Mouse (Mus musculus) heart, postnatal 10 days (tissue): ENCODE results near the gene Epop. TPM values are rescaled to one million over a fixed set of nuclear protein-coding genes. Genes with fewer than 3 reads are reported as not detected.
A peak's percentile ranks its signal among the peaks of the same experiment; 100 is the strongest.

Source experiments
- DNase-seq, 2 experiments: peaks; one replicate each; pipeline ENCODE4 v3.0.0; 2021
- intact Hi-C: fragments of 180-260 bp; cut with DNase I; formaldehyde crosslinking; loops from one replicate; pipeline ENCODE4 v1.15.1; 2025
- microRNA-seq, 2 experiments: library from miRNA; unstranded; fragments of <30 nt; microRNA quantifications; one replicate each; pipeline ENCODE4 v1.2.0; 2022
- total RNA-seq, 2 experiments: library from RNA; stranded (reverse); gene quantifications; 2 replicates each; pipeline ENCODE4 v1.2.3; 2021

Epop gene
- total RNA-seq, 2 experiments from 2014 or later: 0.57 to 1.0 TPM

DNA sequence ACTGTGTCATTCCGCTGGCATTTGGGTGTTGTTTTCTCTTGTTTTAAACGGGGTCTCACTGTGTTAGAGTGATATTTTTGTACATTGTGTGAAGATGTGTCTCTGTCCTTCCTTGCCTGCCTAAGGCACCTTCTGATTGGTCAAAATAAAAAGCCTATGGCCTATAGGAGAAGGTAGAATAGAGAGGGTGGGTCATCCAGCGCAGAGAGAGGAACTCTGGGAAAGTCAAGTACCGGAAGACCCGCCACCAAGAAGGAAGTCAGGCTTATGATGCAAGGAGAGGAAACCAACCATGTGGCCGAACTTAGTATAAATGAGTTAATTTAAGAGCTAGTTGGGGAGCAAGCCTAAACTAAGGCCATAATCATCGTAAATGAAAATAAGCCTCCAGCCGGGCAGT is 30.4 kb downstream of the Epop start:
- intact Hi-C loops: no loop called here
- DNase-seq: no peak

DNA sequence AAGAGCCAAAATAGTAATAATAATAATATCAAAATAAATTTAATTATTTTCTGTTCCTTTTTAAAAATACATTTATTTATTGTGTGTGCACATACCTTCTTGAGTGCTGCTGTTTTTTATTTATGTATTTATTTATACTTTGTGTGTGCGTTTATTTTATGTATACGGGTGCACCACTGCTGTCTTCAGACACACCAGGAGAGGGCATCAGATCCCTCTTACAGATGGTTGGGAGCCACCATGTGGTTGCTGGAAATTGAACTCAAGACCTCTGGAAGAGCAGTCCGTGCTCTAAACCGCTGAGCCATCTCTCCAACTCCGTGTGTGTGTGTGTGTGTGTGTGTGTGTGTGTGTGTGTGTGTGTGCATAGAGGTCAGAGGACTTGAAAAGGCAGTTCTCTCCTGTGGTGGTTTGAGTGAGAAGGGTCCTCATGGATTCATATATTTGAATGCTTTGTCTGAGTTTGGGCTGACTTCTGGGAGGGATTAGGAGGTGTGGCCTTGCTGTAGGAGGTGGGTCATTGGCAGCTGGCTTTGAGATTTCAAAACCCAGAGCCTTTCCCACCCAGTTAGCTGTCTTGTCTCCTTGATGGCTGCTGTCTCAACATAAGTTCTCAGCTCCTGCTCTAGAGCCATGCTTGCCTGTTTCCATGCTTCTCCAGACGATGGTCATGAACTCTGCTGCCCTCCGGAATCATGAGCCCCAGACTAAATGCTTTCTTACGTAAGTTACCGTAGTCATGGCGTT is 31.4 kb downstream of the Epop start:
- intact Hi-C loops: no loop called here
- no peak for DNase-seq

DNA sequence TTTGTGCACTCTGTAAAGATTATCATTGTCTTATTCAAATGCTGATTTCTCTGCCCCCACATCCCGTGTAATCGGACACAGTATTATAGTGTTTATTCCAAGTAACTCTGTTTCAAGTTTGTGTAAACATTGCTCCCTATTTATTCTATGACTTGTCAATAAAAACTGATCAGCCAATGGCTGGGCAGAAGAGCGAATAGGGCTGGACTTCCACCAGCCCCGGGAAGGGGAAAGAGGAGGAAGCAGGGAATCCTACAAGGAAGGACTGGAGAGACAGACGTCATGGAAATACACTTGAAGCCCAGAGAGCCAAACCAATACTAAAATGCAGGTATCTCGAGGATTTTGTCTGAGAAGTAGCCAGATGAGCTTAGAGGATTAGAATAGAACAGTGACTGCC is 35.4 kb downstream of the Epop start:
- peak; percentile 17 to 38 for DNase-seq
- intact Hi-C loops: no loop called here

DNA sequence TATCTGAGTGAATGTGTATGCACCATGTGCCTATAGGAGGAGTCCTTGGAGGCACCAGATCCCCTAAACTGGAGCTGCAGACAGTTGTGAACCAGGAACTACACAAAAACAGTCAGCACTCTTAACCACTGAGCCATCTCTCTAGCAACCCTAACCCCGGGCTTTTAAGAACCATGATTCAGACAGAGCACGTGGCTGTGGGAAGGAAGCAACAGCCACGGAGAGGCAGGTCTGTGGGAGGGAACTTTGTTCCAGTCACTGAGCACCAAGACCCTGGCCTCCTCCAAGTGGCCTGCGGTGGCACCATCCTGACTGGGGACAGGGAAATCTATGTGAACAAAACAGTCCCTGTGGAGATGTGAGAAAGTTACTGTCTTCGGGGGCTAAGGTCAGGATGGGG is 37.6 kb downstream of the Epop start:
- intact Hi-C loops: no loop called here
- DNase-seq: no peak

DNA sequence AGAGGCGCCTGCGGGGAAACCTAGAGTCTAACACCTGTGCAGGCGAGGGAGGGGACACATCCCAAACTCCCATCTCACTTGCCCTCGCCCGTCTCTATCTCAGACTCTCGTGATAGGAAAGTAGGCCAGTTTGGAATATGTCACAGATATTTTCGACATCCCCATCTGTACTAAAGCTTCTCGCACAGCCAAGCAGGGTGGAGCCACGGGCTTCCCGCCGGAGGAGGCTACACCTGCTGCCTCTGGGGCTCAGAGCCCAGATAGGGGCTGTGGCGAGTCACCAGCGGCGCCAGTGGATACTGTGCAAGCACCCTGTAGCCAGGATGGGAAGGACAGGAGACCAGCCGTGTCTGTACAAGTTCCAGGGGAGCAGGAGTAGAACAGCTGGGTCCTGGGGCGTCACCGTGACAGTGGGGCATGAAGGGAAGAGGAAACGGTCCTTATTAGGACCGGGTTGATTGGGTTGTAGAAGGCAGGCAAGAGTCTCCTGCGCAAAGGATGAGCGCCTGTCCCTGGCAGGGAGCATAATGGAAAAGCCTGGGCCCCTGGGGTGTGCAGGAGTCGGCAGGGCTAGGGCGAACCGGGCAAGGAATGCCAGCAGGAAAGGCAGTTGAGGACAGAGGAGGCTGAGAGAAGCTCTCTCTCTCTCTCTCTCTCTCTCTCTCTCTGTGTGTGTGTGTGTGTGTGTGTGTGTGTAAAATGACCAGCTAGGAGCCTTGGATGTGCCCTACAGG is 39.1 kb downstream of the Epop start:
- no peak for DNase-seq
- intact Hi-C loops: no loop called here

DNA sequence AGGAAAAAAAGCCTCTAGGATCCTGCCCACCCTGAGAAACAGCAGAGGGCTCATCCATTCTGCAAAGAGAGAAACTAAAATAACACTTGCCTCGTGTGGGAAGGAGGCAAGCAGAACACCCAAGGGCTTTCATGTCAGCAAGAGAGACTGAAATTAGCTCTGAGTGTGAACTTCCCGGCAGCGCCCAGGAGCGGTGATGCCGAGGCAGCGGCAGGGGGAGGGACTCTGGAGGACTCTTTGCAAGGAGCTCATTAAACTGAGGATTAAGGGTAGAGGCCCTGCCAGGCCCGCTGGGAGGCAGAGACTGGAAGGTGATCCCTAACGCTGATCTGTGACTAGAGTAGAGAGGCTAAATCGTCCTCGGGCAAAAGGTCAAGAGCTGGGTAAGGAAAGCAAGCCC is 40.3 kb downstream of the Epop start:
- DNase-seq: no peak
- intact Hi-C loops: no loop called here

DNA sequence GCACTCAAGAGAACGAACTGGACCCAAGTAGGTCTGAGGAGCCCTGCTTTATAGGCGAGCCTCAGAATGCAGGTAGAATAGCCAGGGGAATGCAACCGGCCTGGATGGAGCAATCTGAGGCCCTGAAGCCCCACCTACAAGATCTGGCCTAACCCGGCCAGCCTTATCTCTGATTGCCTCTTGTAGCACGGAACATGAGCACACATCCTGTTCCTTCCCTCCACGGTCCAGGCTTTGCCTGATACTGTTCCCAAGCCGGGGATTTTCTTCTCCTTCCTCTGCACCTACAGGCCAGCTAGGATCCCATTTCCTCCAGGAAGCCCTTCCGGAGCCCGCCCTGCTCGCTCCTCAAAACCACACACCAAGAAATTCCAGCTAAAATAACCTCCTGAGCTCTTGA is 43.6 kb downstream of the Epop start:
- DNase-seq: peak; percentile 38 to 50
- intact Hi-C loops: no loop called here

DNA sequence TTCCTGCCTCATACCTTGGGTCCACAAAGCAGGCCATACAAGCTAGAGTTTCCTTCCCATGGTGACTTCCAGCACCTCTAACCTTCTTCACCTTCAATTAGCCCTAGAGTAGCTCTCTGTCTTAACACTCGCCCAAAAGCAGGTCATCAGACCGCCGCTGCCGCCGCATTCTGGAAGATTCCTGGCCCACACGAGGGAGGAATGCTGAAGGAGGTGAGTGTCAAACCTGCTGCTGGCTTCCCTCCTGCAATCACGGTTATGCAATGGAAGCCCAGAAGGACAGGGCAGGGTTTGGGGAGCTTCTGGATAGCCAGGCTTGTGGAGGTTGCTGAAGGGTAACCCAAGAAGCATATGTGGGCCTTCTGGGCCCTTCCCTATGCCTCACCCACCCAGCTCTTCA is 45.0 kb downstream of the Epop start:
- no peak for DNase-seq
- intact Hi-C loops: no loop called here

DNA sequence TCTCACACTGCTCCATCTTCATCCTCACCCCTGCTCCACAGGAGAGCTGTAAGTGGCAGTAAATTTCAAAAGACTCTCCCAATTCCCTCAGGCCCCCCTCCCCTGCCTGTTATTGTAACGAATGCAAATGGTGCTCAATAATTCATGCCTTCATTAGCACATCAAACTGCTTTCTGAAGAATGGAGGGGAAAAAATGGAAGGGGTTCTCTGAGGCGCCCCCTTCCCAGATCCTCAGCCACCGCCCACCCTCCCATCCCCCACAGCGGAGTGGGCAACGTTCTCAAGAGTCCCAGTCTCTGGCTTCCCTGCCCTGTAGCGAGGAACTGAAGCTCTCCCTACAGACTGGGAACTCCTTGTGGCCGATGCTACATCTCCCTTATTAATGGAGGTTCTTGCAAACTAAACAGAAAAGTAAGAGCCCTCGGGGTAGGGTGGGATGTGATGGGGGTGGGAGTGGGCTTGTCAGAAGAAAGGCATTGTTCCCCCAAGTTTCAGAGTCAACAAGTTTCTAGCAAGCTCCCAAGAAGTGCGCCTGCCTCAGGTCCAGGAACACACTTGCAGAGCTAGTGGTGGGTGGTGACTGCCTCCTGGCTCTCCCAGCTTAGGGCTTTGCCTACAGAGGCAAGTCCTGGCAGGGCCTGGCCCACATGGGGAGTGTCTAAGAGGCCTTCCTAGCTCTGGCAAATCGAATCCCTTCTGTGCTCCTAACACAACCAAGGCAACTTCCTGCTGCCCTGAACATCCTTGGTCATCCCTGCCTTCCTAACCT is 50.2 kb downstream of the Epop start:
- no peak for DNase-seq
- intact Hi-C loops: loop anchor here (5.0 kb wide), 2 partner anchors 38 to 47 kb away; no protein-coding TSS in a partner anchor

DNA sequence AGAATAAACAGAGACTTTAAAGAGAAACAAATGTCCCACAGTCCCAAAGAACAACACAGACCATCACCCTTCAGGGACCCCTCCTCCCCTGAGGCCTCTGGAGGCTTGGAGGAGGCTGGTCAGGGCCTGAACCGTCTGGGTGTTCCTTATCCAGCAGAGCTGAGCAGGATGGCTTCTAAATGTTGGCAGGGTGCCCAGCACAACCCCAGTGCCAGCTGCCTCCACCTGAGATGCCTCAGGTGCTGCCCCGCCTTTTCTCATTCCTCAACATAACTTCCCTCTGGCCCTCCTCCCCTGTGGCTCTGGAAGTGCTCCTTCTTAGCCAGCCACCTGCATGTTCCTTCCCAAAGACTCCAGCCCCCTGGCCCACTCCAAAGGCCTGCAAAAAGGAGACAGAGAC is 51.2 kb downstream of the Epop start:
- no peak for DNase-seq

More for the DNA sequence above, 51.2 kb downstream of the Epop start:
- intact Hi-C loops: loop anchor here (5.0 kb wide), 2 partner anchors 39 to 46 kb away; no protein-coding TSS in a partner anchor

Small RNA genes lying within 50 kb of the gene (microRNA-seq; reads per million reads assigned to microRNA genes)
- gene Gm24158 (0 reads per million in 2 experiments), gene Mir6927 (0.24 to 0.35 reads per million in 2 experiments)

Other genes starting within 250 kb of the Epop start
- gene Arhgap23, start 214.2 kb downstream of the Epop start, total RNA-seq: 10 to 100 TPM; 34.4 to 34.7 TPM
- gene 4933428G20Rik, start 129.4 kb downstream of the Epop start, total RNA-seq: not detected
- gene Srcin1, start 53.5 kb downstream of the Epop start, total RNA-seq: under 1 TPM; 0.19 to 0.20 TPM
- 10 to 100 TPM; 55.8 to 61.7 TPM for gene Mllt6, start 33.7 kb upstream of the Epop start, total RNA-seq
- gene Cisd3, start 56.1 kb upstream of the Epop start, total RNA-seq: 100 to 1,000 TPM; 120 TPM
- gene Pcgf2, start 70.8 kb upstream of the Epop start, total RNA-seq: 10 to 100 TPM; 21.4 to 21.7 TPM
- gene Psmb3, start 73.7 kb upstream of the Epop start, total RNA-seq: 100 to 1,000 TPM; 184 to 186 TPM
- gene Pip4k2b, start 115.0 kb upstream of the Epop start, total RNA-seq: 10 to 100 TPM; 19.4 to 26.7 TPM
- gene Cwc25, start 136.9 kb upstream of the Epop start, total RNA-seq: 10 to 100 TPM; 10.8 to 11.8 TPM
- gene 1700001P01Rik, start 146.2 kb upstream of the Epop start, total RNA-seq: not detected
- gene Rpl23, start 152.7 kb upstream of the Epop start, total RNA-seq: 100 to 1,000 TPM; 677 to 703 TPM
- gene Lasp1, start 169.3 kb upstream of the Epop start, total RNA-seq: 10 to 100 TPM; 74.9 to 76.4 TPM
- 1 to 10 TPM in 1 of 2 experiments, under 1 TPM in 1; 0.84 to 1.0 TPM for gene B230217C12Rik, start 211.1 kb upstream of the Epop start, total RNA-seq